In the genomic region with DNA sequence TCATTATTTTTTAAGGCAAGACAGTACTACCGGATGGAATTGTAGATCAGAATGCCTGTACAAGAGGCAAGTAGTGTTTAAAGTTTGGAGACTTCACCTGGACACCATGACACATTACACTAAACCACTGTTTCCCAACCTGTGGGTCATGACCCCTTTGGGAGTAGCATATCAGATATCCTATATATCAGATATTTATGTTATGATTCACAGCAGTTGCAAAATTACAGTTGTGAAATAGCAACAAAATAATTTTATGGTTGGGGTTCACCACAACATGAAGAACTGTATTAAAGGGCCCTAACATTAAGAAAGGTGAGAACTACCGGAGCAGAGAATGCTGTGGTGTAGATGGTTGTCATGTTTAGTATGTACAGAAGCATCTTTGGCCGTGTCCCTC, we compare ENCODE assay signal across 13 mouse cellular contexts.
"Had no signal": no experiment of that assay in that cellular context is flagged by ENCODE, and none has a peak within 500 bp of the region (broad histone marks: within the 10 kb centered on the region; RNA-seq: fewer than 3 reads in every experiment).

No protein-coding gene starts in this region.

- DNase-seq: lung, adult 18-20 months; lung, embryonic 14.5 days; lung, postnatal 10 days; lung, postnatal 4 days; midbrain, embryonic 14.5 days; retina, postnatal 1 day; right cerebral cortex, adult 18-20 months; right cerebral cortex, postnatal 25 days; right cerebral cortex, postnatal 4 days; spleen, adult 18-20 months; thymus, adult 18-20 months; thymus, postnatal 25 days; thymus, postnatal 4 days had no signal
